Mouse (Mus musculus) brain, embryonic 14.5 days (tissue): ENCODE data around the gene Ybx3.
A peak's percentile ranks its signal among the peaks of the same experiment; 100 is the strongest.

Experiments
- CTCF ChIP-seq: fragments of 200-500 bp; IDR thresholded peaks from 2 replicates; pipeline ENCODE4 v1.5.1; 2012; ENCODE audit warnings: inconsistent platforms, mild to moderate bottlenecking, moderate library complexity, borderline replicate concordance; ENCODE audit not compliant: insufficient read depth, insufficient read length; ENCODE audit errors: extremely low read depth
- POLR2A ChIP-seq: fragments of 200-500 bp; IDR thresholded peaks from 2 replicates; pipeline ENCODE4 v1.6.1; 2012; ENCODE audit warnings: mild to moderate bottlenecking, inconsistent platforms, borderline replicate concordance; ENCODE audit not compliant: poor library complexity, insufficient read depth, insufficient read length, severe bottlenecking; ENCODE audit errors: extremely low read depth

DNA sequence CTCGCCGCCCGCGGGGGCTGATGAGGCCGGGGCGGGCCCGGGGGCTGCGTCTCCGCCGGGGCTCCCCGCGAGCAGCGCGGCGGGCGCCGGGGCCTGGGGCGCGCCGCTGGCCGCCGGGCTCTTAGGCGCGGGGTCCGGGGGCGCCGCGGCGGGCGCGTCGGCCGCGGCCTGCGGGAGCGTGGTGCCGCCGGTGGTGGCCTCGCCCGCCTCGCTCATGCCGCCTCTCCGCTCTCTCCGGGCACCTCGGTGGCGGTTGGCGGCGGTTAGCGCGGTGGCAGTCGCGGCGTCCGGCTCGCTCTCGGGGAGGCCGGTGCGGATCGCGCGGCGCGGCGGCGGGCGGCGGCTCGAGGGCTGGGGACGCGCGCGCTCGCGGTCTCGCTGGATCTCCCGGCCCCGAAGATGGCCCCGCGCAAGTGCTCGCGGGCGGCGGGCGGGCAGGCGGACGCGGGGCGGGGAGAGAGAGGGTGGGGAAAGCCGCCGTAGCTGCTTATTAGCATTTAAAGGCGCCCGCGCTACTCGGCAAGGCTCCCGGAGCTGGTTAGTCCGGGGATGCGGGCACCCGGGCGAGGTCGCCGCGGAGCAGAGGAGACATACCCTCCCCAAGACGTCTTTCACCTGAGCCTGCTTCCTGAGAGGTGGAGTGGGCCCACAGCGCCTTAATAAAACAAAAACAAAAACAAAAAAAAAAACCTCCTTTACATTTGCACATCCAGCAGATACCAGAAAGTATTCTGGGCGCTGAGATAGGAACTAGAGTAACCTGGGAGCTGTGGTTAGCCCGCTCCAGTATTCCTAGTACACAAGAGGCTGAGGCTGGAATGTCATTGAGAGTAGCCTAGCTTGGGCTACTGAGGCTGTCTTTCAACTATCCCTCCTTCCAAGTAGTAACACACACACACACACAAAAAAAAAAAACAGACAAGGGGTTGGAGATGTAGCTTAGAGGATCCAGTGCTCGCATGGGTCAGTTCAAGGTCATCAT is at the start of gene Ybx3:
- no peak for TF ChIP-seq CTCF
- peak; percentile 44; the same call in 1 of the 2 replicates for TF ChIP-seq POLR2A
